Mouse (Mus musculus) ES-CJ7 (cell line): ENCODE results near the gene Tnfaip6.
A peak's percentile ranks its signal among the peaks of the same experiment; 100 is the strongest.
"Not testable (repeated sequence)": the region's sequence is repeated elsewhere in the genome, so short reads cannot be mapped to it uniquely, and the experiment has no call there.

ENCODE experiments used
- DNase-seq: peaks from one replicate; pipeline ENCODE4 v3.0.0; 2011; ENCODE audit warnings: low read depth, low spot score

Tnfaip6 gene

GRCm38 (mm10) chr2:52037882-52038281, at the start of gene Tnfaip6:
TSS of gene Tnfaip6 (plus strand) at chr2:52038009.
- DNase-seq = no peak

- DNase-seq = no peak
Observed at GRCm38 (mm10) chr2:51989559-51989958, 48.2 kb upstream of the Tnfaip6 start.

- no peak for DNase-seq
Observed at GRCm38 (mm10) chr2:51991447-51991846, 46.4 kb upstream of the Tnfaip6 start.

GRCm38 (mm10) chr2:51999996-52000395, 37.8 kb upstream of the Tnfaip6 start:
- no peak for DNase-seq

- DNase-seq = peak; percentile 56
Observed at GRCm38 (mm10) chr2:52001521-52001920, 36.3 kb upstream of the Tnfaip6 start.

- DNase-seq = not testable (repeated sequence)
Observed at GRCm38 (mm10) chr2:52002299-52002698, 35.5 kb upstream of the Tnfaip6 start.

- no peak for DNase-seq
Observed at GRCm38 (mm10) chr2:52006380-52006779, 31.4 kb upstream of the Tnfaip6 start.

- DNase-seq = not testable (repeated sequence)
Observed at GRCm38 (mm10) chr2:52011820-52012219, 26.0 kb upstream of the Tnfaip6 start.

- DNase-seq = peak; percentile 56
Observed at GRCm38 (mm10) chr2:52013306-52013820, 24.4 kb upstream of the Tnfaip6 start.

GRCm38 (mm10) chr2:52016361-52016760, 21.4 kb upstream of the Tnfaip6 start:
- DNase-seq = no peak

GRCm38 (mm10) chr2:52027061-52027460, 10.7 kb upstream of the Tnfaip6 start:
- DNase-seq = no peak

- peak; percentile 78 for DNase-seq
Observed at GRCm38 (mm10) chr2:52029426-52029825, 8.4 kb upstream of the Tnfaip6 start.

- peak; percentile 79 for DNase-seq
Observed at GRCm38 (mm10) chr2:52031491-52031890, 6.3 kb upstream of the Tnfaip6 start.

- DNase-seq = no peak
Observed at GRCm38 (mm10) chr2:52034601-52035000, 3.2 kb upstream of the Tnfaip6 start.

- DNase-seq = no peak
Observed at GRCm38 (mm10) chr2:52035144-52035543, 2.7 kb upstream of the Tnfaip6 start.

GRCm38 (mm10) chr2:52036929-52037595, 747 bp upstream of the Tnfaip6 start:
- peak; percentile 62 for DNase-seq

- no peak for DNase-seq
Observed at GRCm38 (mm10) chr2:52038558-52038957, 749 bp downstream of the Tnfaip6 start.

- DNase-seq = no peak
Observed at GRCm38 (mm10) chr2:52039083-52039801, 1.4 kb downstream of the Tnfaip6 start.

GRCm38 (mm10) chr2:52042132-52042531, 4.3 kb downstream of the Tnfaip6 start:
- no peak for DNase-seq

GRCm38 (mm10) chr2:52042714-52043113, 4.9 kb downstream of the Tnfaip6 start:
- peak; percentile 31 for DNase-seq

- DNase-seq = no peak
Observed at GRCm38 (mm10) chr2:52043485-52043884, 5.7 kb downstream of the Tnfaip6 start.

GRCm38 (mm10) chr2:52046032-52046431, 8.2 kb downstream of the Tnfaip6 start:
- no peak for DNase-seq

- no peak for DNase-seq
Observed at GRCm38 (mm10) chr2:52050823-52051222, 13.0 kb downstream of the Tnfaip6 start.
